Mouse (Mus musculus): ENCODE measurements at regions not wholly inside any gene's neighbourhood (a gene's known extent, or its start where the extent isn't known, plus 50 kb on each side); places are given as distances from the start of the nearest gene placed in this dataset.
A peak's percentile ranks its signal among the peaks of the same experiment; 100 is the strongest.

- no peaks in the 10 kb centered on the region for H3K27me3 ChIP-seq
- 15% methylated on average over 6 of the region's 6 CpGs for WGBS (ENCODE audit: insufficient replicate concordance)
- no peaks in the 10 kb centered on the region for H3K9me3 ChIP-seq (replicated peaks)
- no peak overlapping the region for H3K4me2 ChIP-seq
- peak; percentile 47 for DNase-seq
- H3K4me1 ChIP-seq (replicated peaks): peaks cover 24% of the 10 kb centered on the region
- H3K27ac ChIP-seq: peak overlapping the region; percentile 60
- no peak overlapping the region for H3K4me3 ChIP-seq (replicated peaks)
- no peaks in the 10 kb centered on the region for H3K36me3 ChIP-seq
- ATAC-seq (ENCODE audit: low read depth): peak; percentile 96
- no peak overlapping the region for H3K9ac ChIP-seq
Observed at GRCm38 (mm10) chr10:37280150-37280820, 141.6 kb upstream of the Marcks start.

- no peak for DNase-seq
- 66% methylated on average over 1 of the region's 1 CpGs for WGBS (ENCODE audit: insufficient replicate concordance)
- ATAC-seq (ENCODE audit: low read depth): no peak
- Histone ChIP-seq H3K4me2 (no peak overlapping the region), H3K4me3 (replicated peaks) (no peak overlapping the region), H3K4me1 (replicated peaks) (peaks cover 24% of the 10 kb centered on the region), H3K27ac (no peak overlapping the region), H3K9me3 (replicated peaks) (no peaks in the 10 kb centered on the region), H3K9ac (no peak overlapping the region), H3K36me3 (no peaks in the 10 kb centered on the region), H3K27me3 (no peaks in the 10 kb centered on the region)
Observed at GRCm38 (mm10) chr10:37279316-37279715, 140.6 kb upstream of the Marcks start.

GRCm38 (mm10) chr10:37275857-37276256 lies 137.1 kb upstream of the Marcks start:
- no peak overlapping the region for H3K9ac ChIP-seq
- peaks cover 22% of the 10 kb centered on the region for H3K4me1 ChIP-seq (replicated peaks)
- no peak for ATAC-seq (ENCODE audit: low read depth)
- no peak overlapping the region for H3K4me3 ChIP-seq (replicated peaks)
- no peaks in the 10 kb centered on the region for H3K36me3 ChIP-seq
- H3K27ac ChIP-seq: peak overlapping the region; percentile 73
- no peaks in the 10 kb centered on the region for H3K9me3 ChIP-seq (replicated peaks)
- no peak overlapping the region for H3K4me2 ChIP-seq
- no peaks in the 10 kb centered on the region for H3K27me3 ChIP-seq
- DNase-seq: no peak
- WGBS (ENCODE audit: insufficient replicate concordance): 67% methylated on average over 1 of the region's 1 CpGs

GRCm38 (mm10) chr10:37275271-37275670 lies 136.6 kb upstream of the Marcks start:
- Histone ChIP-seq H3K4me3 (replicated peaks) (no peak overlapping the region), H3K4me2 (no peak overlapping the region), H3K4me1 (replicated peaks) (peaks cover 18% of the 10 kb centered on the region), H3K27me3 (no peaks in the 10 kb centered on the region), H3K9ac (no peak overlapping the region), H3K36me3 (no peaks in the 10 kb centered on the region), H3K27ac (peak overlapping the region; percentile 73), H3K9me3 (replicated peaks) (no peaks in the 10 kb centered on the region)
- ATAC-seq (ENCODE audit: low read depth) (no peak), DNase-seq (no peak)
- WGBS (ENCODE audit: insufficient replicate concordance): 63% methylated on average over 7 of the region's 7 CpGs

- no peak overlapping the region for H3K27ac ChIP-seq
- no peaks in the 10 kb centered on the region for H3K9me3 ChIP-seq (replicated peaks)
- DNase-seq (no peak), ATAC-seq (ENCODE audit: low read depth) (no peak)
- no peak overlapping the region for H3K9ac ChIP-seq
- no peak overlapping the region for H3K4me3 ChIP-seq (replicated peaks)
- peaks cover 4% of the 10 kb centered on the region; the same call in 1 of the 2 replicates for H3K4me1 ChIP-seq (replicated peaks)
- no peak overlapping the region for H3K4me2 ChIP-seq
- H3K36me3 ChIP-seq: no peaks in the 10 kb centered on the region
- no peaks in the 10 kb centered on the region for H3K27me3 ChIP-seq
- 71% methylated on average over 1 of the region's 1 CpGs for WGBS (ENCODE audit: insufficient replicate concordance)
Observed at GRCm38 (mm10) chr10:37271967-37272366, 133.2 kb upstream of the Marcks start.

GRCm38 (mm10) chr10:37270236-37271000 lies 131.7 kb upstream of the Marcks start:
- ATAC-seq (ENCODE audit: low read depth): no peak
- Histone ChIP-seq H3K4me3 (replicated peaks) (no peak overlapping the region), H3K27me3 (no peaks in the 10 kb centered on the region), H3K9me3 (replicated peaks) (no peaks in the 10 kb centered on the region), H3K27ac (no peak overlapping the region), H3K9ac (no peak overlapping the region), H3K4me2 (no peak overlapping the region), H3K4me1 (replicated peaks) (no peaks in the 10 kb centered on the region; the same call in 1 of the 2 replicates), H3K36me3 (no peaks in the 10 kb centered on the region)
- no peak for DNase-seq
- 75% methylated on average over 10 of the region's 10 CpGs for WGBS (ENCODE audit: insufficient replicate concordance)

GRCm38 (mm10) chr10:37266909-37267308 lies 128.2 kb upstream of the Marcks start:
- Histone ChIP-seq H3K4me2 (no peak overlapping the region), H3K9ac (no peak overlapping the region), H3K4me3 (replicated peaks) (no peak overlapping the region), H3K4me1 (replicated peaks) (no peaks in the 10 kb centered on the region), H3K27me3 (no peaks in the 10 kb centered on the region), H3K9me3 (replicated peaks) (no peaks in the 10 kb centered on the region), H3K27ac (no peak overlapping the region), H3K36me3 (no peaks in the 10 kb centered on the region)
- DNase-seq (no peak), ATAC-seq (ENCODE audit: low read depth) (no peak)
- WGBS (ENCODE audit: insufficient replicate concordance): 33% methylated on average over 1 of the region's 1 CpGs

- H3K4me1 ChIP-seq (replicated peaks): no peaks in the 10 kb centered on the region
- ATAC-seq (ENCODE audit: low read depth): 0 out of 2 replicates have a peak, but pooled peaks have one; percentile 62
- H3K9ac ChIP-seq: no peak overlapping the region
- H3K36me3 ChIP-seq: no peaks in the 10 kb centered on the region
- no peak overlapping the region for H3K4me2 ChIP-seq
- H3K27me3 ChIP-seq: no peaks in the 10 kb centered on the region
- H3K4me3 ChIP-seq (replicated peaks): no peak overlapping the region
- no peak for DNase-seq
- H3K27ac ChIP-seq: no peak overlapping the region
- WGBS (ENCODE audit: insufficient replicate concordance): 44% methylated on average over 8 of the region's 8 CpGs
- H3K9me3 ChIP-seq (replicated peaks): no peaks in the 10 kb centered on the region
Observed at GRCm38 (mm10) chr10:37260791-37261488, 122.2 kb upstream of the Marcks start.

GRCm38 (mm10) chr10:37259186-37259585 lies 120.5 kb upstream of the Marcks start:
- ATAC-seq (ENCODE audit: low read depth) (no peak), DNase-seq (no peak)
- H3K4me1 ChIP-seq (replicated peaks): no peaks in the 10 kb centered on the region
- H3K27ac ChIP-seq: no peak overlapping the region
- H3K4me2 ChIP-seq: no peak overlapping the region
- H3K9me3 ChIP-seq (replicated peaks): no peaks in the 10 kb centered on the region
- no peaks in the 10 kb centered on the region for H3K27me3 ChIP-seq
- no peaks in the 10 kb centered on the region for H3K36me3 ChIP-seq
- WGBS (ENCODE audit: insufficient replicate concordance): 71% methylated on average over 3 of the region's 3 CpGs
- H3K9ac ChIP-seq: no peak overlapping the region
- H3K4me3 ChIP-seq (replicated peaks): no peak overlapping the region

GRCm38 (mm10) chr10:37257544-37257943 lies 118.8 kb upstream of the Marcks start:
- ATAC-seq (ENCODE audit: low read depth): no peak
- WGBS (ENCODE audit: insufficient replicate concordance): 37% methylated on average over 6 of the region's 6 CpGs
- DNase-seq: no peak

GRCm38 (mm10) chr10:37250934-37251521 lies 112.3 kb upstream of the Marcks start:
- H3K9me3 ChIP-seq (replicated peaks): no peaks in the 10 kb centered on the region
- no peak overlapping the region for H3K27ac ChIP-seq
- H3K4me2 ChIP-seq: no peak overlapping the region
- 74% methylated on average over 6 of the region's 6 CpGs for WGBS (ENCODE audit: insufficient replicate concordance)
- no peaks in the 10 kb centered on the region for H3K36me3 ChIP-seq
- no peak overlapping the region for H3K4me3 ChIP-seq (replicated peaks)
- no peaks in the 10 kb centered on the region for H3K4me1 ChIP-seq (replicated peaks)
- no peaks in the 10 kb centered on the region for H3K27me3 ChIP-seq
- H3K9ac ChIP-seq: no peak overlapping the region
- ATAC-seq (ENCODE audit: low read depth) (no peak), DNase-seq (no peak)

More at GRCm38 (mm10) chr10:37257544-37257943, 118.8 kb upstream of the Marcks start:
- Histone ChIP-seq H3K9ac (no peak overlapping the region), H3K27me3 (no peaks in the 10 kb centered on the region), H3K27ac (no peak overlapping the region), H3K4me2 (no peak overlapping the region), H3K36me3 (no peaks in the 10 kb centered on the region), H3K4me1 (replicated peaks) (no peaks in the 10 kb centered on the region), H3K9me3 (replicated peaks) (no peaks in the 10 kb centered on the region), H3K4me3 (replicated peaks) (no peak overlapping the region)

All from liver, embryonic 13.5 days (tissue).